Mouse (Mus musculus) myocyte (in vitro differentiated cells): ENCODE data around the gene Gnb2.

Experiments
- CEBPB ChIP-seq: IDR thresholded peaks from 2 replicates; pipeline ENCODE4 v1.6.1; 2011; ENCODE audit warnings: mild to moderate bottlenecking, moderate library complexity; ENCODE audit not compliant: poor library complexity, insufficient read depth, severe bottlenecking
- E2F4 ChIP-seq: IDR thresholded peaks from one replicate; pipeline ENCODE4 v1.6.1; 2011; ENCODE audit warnings: mild to moderate bottlenecking, control low read depth, moderate library complexity; ENCODE audit not compliant: insufficient read depth
- POLR2AphosphoS2 ChIP-seq: IDR thresholded peaks from one replicate; pipeline ENCODE4 v1.6.1; 2011; ENCODE audit warnings: low read depth, control low read depth; ENCODE audit not compliant: insufficient read length
- TCF12 ChIP-seq: IDR thresholded peaks from one replicate; pipeline ENCODE4 v1.6.1; 2011; ENCODE audit warnings: mild to moderate bottlenecking, control low read depth; ENCODE audit not compliant: poor library complexity, insufficient read depth, severe bottlenecking

DNA sequence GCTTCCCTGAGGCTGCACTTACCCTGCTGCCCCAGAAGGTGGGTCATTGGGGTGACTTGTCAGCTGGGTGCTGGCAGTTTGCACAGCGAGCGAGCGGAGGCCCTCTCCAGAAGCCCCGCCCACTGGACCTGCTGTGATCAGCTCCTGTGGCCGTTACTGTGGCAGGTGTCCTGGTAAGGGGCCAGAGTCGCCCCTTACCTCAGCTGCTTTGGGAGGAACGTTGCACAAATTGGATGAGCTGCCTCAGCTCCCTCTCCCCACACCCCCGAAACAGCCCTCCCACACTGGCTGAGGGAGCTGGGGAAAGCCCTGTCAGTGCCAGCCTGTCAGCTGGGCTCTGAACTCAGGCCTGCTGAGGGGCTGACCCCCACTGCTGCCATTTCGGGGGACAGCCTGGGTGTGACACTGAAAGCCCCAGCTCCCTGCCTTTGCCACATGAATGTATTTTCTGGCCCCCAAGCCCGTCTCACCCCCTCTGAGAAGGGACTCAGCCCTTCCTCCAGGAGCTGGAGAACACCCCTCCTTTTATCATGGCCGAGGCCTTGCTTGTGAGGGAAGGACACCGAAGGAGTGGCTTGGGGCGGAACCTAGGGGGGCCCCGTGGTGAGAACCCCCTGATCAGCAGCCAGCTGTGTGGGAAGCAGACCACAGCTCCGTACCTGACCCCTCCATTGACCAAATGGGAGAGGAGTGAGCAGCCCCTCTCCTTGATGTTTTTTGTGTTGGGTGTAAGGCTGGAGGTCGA, 6.9 kb downstream of the Gnb2 start:
- no peak for TF ChIP-seq CEBPB
- TF ChIP-seq POLR2AphosphoS2: peak; percentile 18
- no peak for TF ChIP-seq TCF12
- TF ChIP-seq E2F4: no peak
